Mouse (Mus musculus) midbrain, embryonic 14.5 days (tissue): ENCODE measurements around the gene Rtp3. TPM values are rescaled to one million over a fixed set of nuclear protein-coding genes. Genes with fewer than 3 reads are reported as not detected.

Experiments
- ATAC-seq: fragments of 200-750 bp; cut with Nextera tagmentation; 2 replicates; pipeline ENCODE4 v1.8.0; 2017; ENCODE audit warnings: moderate number of reproducible peaks, moderate library complexity; ENCODE audit not compliant: low FRiP score, low TSS enrichment
- DNase-seq: peaks from one replicate; pipeline ENCODE4 v3.0.0-alpha.2; 2015
- H3K27ac ChIP-seq: fragments of 300-500 bp; sonication (generic); replicated peaks from 2 replicates; pipeline ENCODE4 v1.5.1; 2014; ENCODE audit warnings: mild to moderate bottlenecking, low read depth, low read length, moderate library complexity
- H3K27me3 ChIP-seq: fragments of 300-500 bp; sonication (generic); 2 replicates; pipeline ENCODE4 v1.6.1; 2014; ENCODE audit warnings: low read length, control low read depth, mixed read lengths; ENCODE audit not compliant: control insufficient read depth, insufficient read depth
- H3K36me3 ChIP-seq: fragments of 300-500 bp; sonication (generic); 2 replicates; pipeline ENCODE4 v1.6.1; 2014; ENCODE audit warnings: low read length, control low read depth; ENCODE audit not compliant: control insufficient read depth, insufficient read depth
- H3K4me1 ChIP-seq: fragments of 300-500 bp; sonication (generic); 2 replicates; pipeline ENCODE4 v1.6.1; 2014; ENCODE audit warnings: mild to moderate bottlenecking, antibody characterized with exemption, low read length, control low read depth; ENCODE audit not compliant: control insufficient read depth, insufficient read depth
- H3K4me2 ChIP-seq: fragments of 300-500 bp; sonication (generic); 2 replicates; pipeline ENCODE4 v1.6.1; 2014; ENCODE audit warnings: mild to moderate bottlenecking, low read length, moderate library complexity
- H3K4me3 ChIP-seq: fragments of 300-500 bp; sonication (generic); replicated peaks from 2 replicates; pipeline ENCODE4 v1.5.1; 2014; ENCODE audit warnings: low read depth, low read length
- H3K9ac ChIP-seq: fragments of 300-500 bp; sonication (generic); replicated peaks from 2 replicates; pipeline ENCODE4 v1.6.1; 2014; ENCODE audit warnings: mild to moderate bottlenecking, low read length, moderate library complexity
- H3K9me3 ChIP-seq: fragments of 300-500 bp; sonication (generic); 2 replicates; pipeline ENCODE4 v1.6.1; 2016; ENCODE audit warnings: low read length, control low read depth, mixed read lengths; ENCODE audit not compliant: control insufficient read depth
- WGBS: fragments of 180-500 bp; shearing (Covaris S2); extraction: QIAGEN DNeasy Blood & Tissue Kit; methylation state at CpG from one replicate; pipeline ENCODE4 v1.1.7; 2014; 5-methylcytosine and 5-hydroxymethylcytosine counted together
- polyA plus RNA-seq: library from polyadenylated mRNA; unstranded; fragments of >200 nt; fragmentation: Nextera tagmentation; extraction: Ambion mirVana; gene quantifications from 2 replicates; pipeline ENCODE4 v1.2.1, GENCODE M21; 2014

Gene Rtp3
- polyA plus RNA-seq, 1 experiment from 2014 or later, result not detected

GRCm38 (mm10) chr9:110965062-110965909 lies 25.1 kb downstream of the Rtp3 start:
- H3K9me3 ChIP-seq, result no peaks in the 10 kb centered on the region
- H3K27ac ChIP-seq, result no peak overlapping the region
- no peak overlapping the region for H3K4me2 ChIP-seq
- H3K4me3 ChIP-seq, result no peak overlapping the region
- H3K4me1 ChIP-seq, result no peaks in the 10 kb centered on the region
- no peaks in the 10 kb centered on the region for H3K36me3 ChIP-seq
- WGBS, result 90% methylated on average over 22 of the region's 22 CpGs
- no peak for ATAC-seq
- H3K27me3 ChIP-seq, result no peaks in the 10 kb centered on the region
- no peak for DNase-seq
- no peak overlapping the region for H3K9ac ChIP-seq

DNA sequence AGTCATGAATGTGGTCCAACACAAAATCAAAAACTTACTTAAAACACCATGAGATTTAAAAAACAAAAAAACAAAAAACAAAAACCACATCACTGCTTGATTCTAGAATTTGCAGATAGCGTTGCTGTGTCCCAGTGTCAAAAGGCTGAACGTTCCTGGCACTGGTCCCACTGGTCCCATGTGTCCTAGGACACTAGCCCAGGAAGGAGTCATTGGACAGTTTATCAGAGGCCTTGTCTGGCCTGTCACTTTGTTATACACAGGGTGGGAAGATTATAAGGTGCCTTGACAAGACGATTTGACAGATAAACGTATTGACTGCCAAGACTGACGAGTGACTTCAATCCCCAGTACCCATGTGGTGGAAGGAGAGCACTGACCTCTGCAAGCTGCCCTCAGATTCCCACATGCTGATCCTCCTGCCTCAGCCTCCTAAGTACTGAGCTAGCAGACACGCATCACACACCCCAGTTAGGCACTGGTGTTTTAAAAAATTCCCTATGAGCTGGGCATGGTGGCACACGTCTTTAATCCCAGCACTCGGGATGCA lies 26.7 kb downstream of the Rtp3 start:
- Histone ChIP-seq H3K4me2 (no peak overlapping the region), H3K4me1 (no peaks in the 10 kb centered on the region), H3K36me3 (no peaks in the 10 kb centered on the region), H3K27me3 (no peaks in the 10 kb centered on the region), H3K9me3 (no peaks in the 10 kb centered on the region), H3K4me3 (no peak overlapping the region), H3K27ac (no peak overlapping the region), H3K9ac (no peak overlapping the region)
- DNase-seq (no peak), ATAC-seq (no peak)
- 89% methylated on average over 8 of the region's 8 CpGs for WGBS

DNA sequence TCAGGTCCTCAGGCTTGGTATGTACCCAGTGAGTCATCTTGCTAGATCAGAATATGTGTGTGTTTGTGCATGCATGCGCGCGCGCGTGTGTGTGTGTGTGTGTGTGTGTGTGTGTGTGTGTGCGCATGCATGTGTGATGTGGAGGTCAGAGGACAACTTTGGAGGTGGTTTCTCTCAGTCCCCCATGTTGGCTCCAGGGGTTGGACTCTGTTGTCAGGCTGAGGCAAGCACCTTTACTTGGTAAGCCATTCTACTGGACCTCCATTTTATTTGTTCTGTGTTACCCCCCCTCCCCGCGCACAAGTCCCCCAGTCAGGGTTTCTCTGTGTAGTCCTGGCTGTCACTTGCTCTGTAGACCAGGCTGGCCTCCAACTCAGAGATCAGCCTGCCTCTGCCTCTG lies 29.0 kb downstream of the Rtp3 start:
- Histone ChIP-seq H3K9ac (no peak overlapping the region), H3K4me3 (no peak overlapping the region)

DNA sequence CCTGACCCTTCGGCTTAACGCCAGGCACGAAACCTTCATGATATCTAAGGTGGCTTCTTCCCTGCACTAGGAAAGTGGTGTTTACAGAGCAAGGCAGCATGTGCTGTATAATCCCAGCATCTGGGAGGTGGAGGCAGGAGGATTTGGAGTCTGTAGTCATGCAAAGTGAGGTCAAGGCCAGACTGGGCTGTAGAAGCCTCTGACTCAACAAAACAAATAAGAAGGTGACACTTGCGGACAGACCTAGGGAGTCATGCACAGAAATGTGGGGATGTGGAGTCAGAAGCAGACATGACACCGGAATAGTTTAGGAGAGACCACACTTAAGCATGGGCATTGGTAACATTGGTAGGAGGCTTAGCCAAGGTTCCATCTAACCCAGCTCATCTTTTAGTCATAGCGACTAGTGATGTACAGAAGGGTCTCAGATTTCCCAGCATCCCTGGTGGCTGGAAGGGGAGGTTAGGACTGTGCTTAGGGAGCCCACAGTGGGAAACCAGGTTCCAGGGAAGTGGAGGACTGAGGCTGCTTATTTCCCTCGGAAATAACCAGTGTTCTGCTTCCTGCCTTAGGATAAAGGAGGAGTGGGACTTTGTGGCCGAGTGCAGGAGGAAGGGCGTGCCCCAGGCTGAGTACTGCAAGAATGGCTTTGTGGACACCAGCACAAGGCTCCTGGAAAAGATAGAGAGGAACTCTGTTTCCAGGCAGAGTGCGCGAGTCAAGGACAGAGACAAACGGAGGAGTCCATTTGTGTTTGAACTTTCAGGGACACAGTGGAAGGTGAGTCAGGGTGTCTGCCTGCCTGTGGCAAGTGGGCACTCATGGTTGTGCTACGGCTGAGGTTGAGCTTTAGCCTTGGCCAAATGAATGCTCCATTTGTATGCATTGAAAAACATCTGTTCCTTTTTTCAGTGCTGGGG lies 29.9 kb downstream of the Rtp3 start:
- Histone ChIP-seq H3K36me3 (no peaks in the 10 kb centered on the region), H3K27ac (no peak overlapping the region), H3K9me3 (no peaks in the 10 kb centered on the region), H3K9ac (no peak overlapping the region), H3K4me3 (no peak overlapping the region), H3K4me2 (no peak overlapping the region), H3K27me3 (no peaks in the 10 kb centered on the region), H3K4me1 (no peaks in the 10 kb centered on the region)
- ATAC-seq, result no peak
- DNase-seq, result no peak
- 84% methylated on average over 13 of the region's 13 CpGs for WGBS

More for the DNA sequence above, 29.0 kb downstream of the Rtp3 start:
- ATAC-seq, result no peak
- H3K36me3 ChIP-seq, result no peaks in the 10 kb centered on the region
- no peaks in the 10 kb centered on the region for H3K4me1 ChIP-seq
- no peaks in the 10 kb centered on the region for H3K27me3 ChIP-seq
- no peak overlapping the region for H3K4me2 ChIP-seq
- no peak overlapping the region for H3K27ac ChIP-seq
- no peaks in the 10 kb centered on the region for H3K9me3 ChIP-seq
- WGBS, result 97% methylated on average over 8 of the region's 8 CpGs
- DNase-seq, result no peak

DNA sequence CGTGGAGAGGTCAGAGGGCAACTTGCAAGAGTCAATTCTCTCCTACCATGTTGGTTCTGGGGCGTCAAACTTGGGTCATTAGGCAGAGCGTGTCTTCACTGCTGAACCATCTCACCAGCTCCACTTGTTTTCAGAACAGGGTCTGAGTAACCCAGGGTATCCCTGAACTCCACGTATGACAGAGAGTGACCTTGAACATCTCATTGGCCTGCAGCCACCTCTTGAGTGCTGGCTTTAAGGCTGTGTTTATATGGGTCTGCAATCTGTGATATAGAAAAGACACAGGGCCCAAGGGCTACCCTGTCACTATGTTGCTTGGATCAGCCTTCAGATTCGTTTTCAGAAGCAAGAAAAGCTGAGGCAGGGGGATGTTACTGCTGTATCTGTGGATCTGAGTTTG lies 30.7 kb downstream of the Rtp3 start:
- H3K9ac ChIP-seq, result no peak overlapping the region
- no peaks in the 10 kb centered on the region for H3K36me3 ChIP-seq
- ATAC-seq (no peak), DNase-seq (no peak)
- H3K27me3 ChIP-seq, result no peaks in the 10 kb centered on the region
- no peaks in the 10 kb centered on the region for H3K4me1 ChIP-seq
- H3K9me3 ChIP-seq, result no peaks in the 10 kb centered on the region
- 82% methylated on average over 5 of the region's 5 CpGs for WGBS
- H3K4me3 ChIP-seq, result no peak overlapping the region
- H3K4me2 ChIP-seq, result no peak overlapping the region
- no peak overlapping the region for H3K27ac ChIP-seq

- ATAC-seq (no peak), DNase-seq (no peak)
- Histone ChIP-seq H3K36me3 (no peaks in the 10 kb centered on the region), H3K4me3 (no peak overlapping the region), H3K27me3 (no peaks in the 10 kb centered on the region), H3K4me1 (peaks cover 7% of the 10 kb centered on the region; the same call in 1 of the 2 replicates), H3K9ac (no peak overlapping the region), H3K27ac (no peak overlapping the region), H3K4me2 (no peak overlapping the region), H3K9me3 (no peaks in the 10 kb centered on the region)
- WGBS, result 90% methylated on average over 6 of the region's 6 CpGs
These were observed 34.4 kb downstream of the Rtp3 start for GRCm38 (mm10) chr9:110955962-110956361.

DNA sequence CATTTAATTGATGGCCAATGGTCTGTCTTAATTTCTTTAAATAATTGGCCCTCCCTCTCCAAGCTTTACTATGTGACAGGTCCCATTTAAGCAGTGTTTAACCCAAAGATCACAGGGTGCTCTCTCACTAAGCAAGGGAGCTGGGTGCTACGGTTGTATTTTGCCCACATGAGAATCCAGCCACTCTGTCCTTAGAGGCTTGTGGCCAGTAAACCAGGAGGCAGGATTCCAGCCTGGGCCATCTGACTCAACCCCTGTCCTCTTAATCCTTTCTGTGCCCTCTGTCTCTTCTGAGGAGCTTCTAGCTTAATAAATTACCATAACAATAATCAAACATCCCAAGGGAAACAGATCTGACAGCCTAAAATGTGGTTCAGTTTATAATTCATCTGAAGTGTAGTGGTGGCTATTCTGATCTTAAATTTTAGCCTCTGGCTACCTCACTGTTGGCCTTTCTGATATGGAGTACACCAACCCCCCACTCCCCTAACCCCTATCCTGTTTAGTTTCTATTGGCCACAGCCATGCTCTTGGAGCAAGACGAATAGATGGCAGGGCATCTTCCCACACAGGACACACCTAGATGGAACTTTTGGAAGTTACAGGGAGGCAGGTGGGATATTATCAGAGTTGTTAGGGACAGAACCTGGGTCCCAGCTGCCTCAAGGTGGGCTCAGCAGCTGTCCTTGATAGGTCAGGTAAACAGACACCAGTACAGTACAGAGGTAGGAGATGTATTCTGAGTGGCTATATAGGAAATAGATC lies 35.5 kb downstream of the Rtp3 start:
- ATAC-seq, result no peak
- no peaks in the 10 kb centered on the region for H3K36me3 ChIP-seq
- no peaks in the 10 kb centered on the region for H3K27me3 ChIP-seq
- no peak overlapping the region for H3K9ac ChIP-seq
- peaks cover 7% of the 10 kb centered on the region; the same call in 1 of the 2 replicates for H3K4me1 ChIP-seq
- H3K27ac ChIP-seq, result no peak overlapping the region
- 37% methylated on average over 2 of the region's 2 CpGs for WGBS
- DNase-seq, result no peak
- H3K4me2 ChIP-seq, result peak overlapping the region; percentile 89
- H3K4me3 ChIP-seq, result no peak overlapping the region
- H3K9me3 ChIP-seq, result no peaks in the 10 kb centered on the region
